Mouse (Mus musculus): ENCODE measurements around the gene Gm37240.

- TF ChIP-seq POLR2A (IDR thresholded peaks at IDR 0.05; ENCODE audit: borderline replicate concordance, insufficient read depth, low read length) (no peak), CTCF (IDR thresholded peaks at IDR 0.05; ENCODE audit: borderline replicate concordance, insufficient read depth, low read depth, low read length) (no peak)
Measured at GRCm38 (mm10) chr3:84829366-84829765, 1058.0 kb downstream of the Gm37240 start.
